Mouse (Mus musculus): ENCODE data around the gene Adgrb3. TPM values are rescaled to one million over a fixed set of nuclear protein-coding genes. Genes with fewer than 3 reads are reported as not detected.

Adgrb3 gene
- polyA plus RNA-seq, 1 experiment from 2014 or later, result 0.43 TPM

DNA sequence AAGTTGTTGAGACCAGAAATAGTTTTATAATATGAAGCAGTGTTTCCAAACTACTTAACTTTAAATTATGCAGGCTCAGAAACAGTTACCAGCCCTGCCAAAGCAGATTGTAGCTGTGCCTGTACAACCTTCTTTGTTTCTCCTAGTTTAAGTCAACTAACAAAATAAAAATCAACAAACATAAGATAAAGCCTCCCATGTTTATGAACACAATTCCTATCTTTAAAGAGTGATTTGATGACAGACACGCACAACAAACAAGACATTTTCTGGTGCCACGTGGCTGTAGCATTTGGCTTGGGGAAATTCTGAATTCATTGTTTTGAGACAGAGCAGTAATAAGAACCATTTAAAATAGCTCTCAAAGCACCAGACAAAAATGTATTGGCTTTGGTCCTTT, 60.5 kb downstream of the Adgrb3 start:
- no peaks in the 10 kb centered on the region for H3K4me1 ChIP-seq (replicated peaks; ENCODE audit: control insufficient read depth, insufficient read depth, low read length)
- no peak overlapping the region for H3K27ac ChIP-seq (ENCODE audit: low read depth, low read length)
- no peaks in the 10 kb centered on the region for H3K9me3 ChIP-seq (ENCODE audit: control insufficient read depth, low read length)
- ATAC-seq (replicated peaks; ENCODE audit: low FRiP score) (no peak), DNase-seq (ENCODE audit: low spot score) (no peak)
- WGBS, result 82% methylated on average over 2 of the region's 2 CpGs
- no peaks in the 10 kb centered on the region for H3K36me3 ChIP-seq (ENCODE audit: control insufficient read depth, insufficient read depth, low read length)
- no peak overlapping the region for H3K4me3 ChIP-seq (ENCODE audit: low read depth, low read length)
- H3K4me2 ChIP-seq, result no peak overlapping the region
- H3K27me3 ChIP-seq (replicated peaks; ENCODE audit: control insufficient read depth, insufficient read depth, low read length), result no peaks in the 10 kb centered on the region
- no peak overlapping the region for H3K9ac ChIP-seq (ENCODE audit: low read depth, low read length)

DNA sequence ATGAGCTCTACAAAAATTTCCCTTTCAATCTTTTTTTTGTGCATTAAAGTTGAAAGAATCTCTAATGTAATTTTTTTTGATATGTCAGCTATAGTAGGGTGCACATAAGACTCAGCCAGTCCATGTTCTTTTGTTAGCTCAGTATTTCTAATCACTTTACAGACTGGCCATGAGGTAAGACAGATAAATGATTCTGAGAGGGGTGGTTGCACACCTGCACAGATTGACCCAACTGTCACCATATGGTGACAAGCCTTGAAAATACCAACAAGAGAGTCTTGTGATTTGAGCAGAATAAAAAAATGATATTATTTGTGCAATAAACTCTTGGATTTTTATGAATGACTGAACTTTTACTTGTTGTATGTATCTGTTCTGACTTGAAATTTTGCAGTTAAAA, 74.2 kb downstream of the Adgrb3 start:
- Histone ChIP-seq H3K9ac (ENCODE audit: low read depth, low read length) (no peak overlapping the region), H3K9me3 (ENCODE audit: control insufficient read depth, low read length) (no peaks in the 10 kb centered on the region), H3K4me2 (no peak overlapping the region), H3K36me3 (ENCODE audit: control insufficient read depth, insufficient read depth, low read length) (no peaks in the 10 kb centered on the region), H3K4me3 (ENCODE audit: low read depth, low read length) (no peak overlapping the region), H3K4me1 (replicated peaks; ENCODE audit: control insufficient read depth, insufficient read depth, low read length) (no peaks in the 10 kb centered on the region), H3K27ac (ENCODE audit: low read depth, low read length) (no peak overlapping the region), H3K27me3 (replicated peaks; ENCODE audit: control insufficient read depth, insufficient read depth, low read length) (no peaks in the 10 kb centered on the region)
- DNase-seq (ENCODE audit: low spot score) (no peak), ATAC-seq (replicated peaks; ENCODE audit: low FRiP score) (no peak)

DNA sequence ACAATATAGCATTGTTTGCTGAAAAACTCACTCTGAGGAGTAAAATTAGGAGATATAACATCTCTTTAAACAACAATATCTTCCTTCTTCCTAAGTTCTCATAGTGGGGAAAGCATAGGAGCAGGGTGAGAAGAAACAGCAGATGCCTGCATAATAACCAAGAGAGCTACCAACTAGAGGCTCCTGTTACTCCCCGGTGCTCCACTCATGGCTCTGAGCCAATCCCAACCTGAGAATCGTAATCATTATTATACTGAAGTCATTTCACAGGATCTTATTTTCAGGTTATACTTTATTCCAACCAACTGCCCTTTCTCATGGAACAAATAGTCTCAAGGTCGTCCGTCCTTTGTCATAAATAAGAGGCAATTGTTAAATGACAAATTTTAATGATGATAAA, 75.0 kb downstream of the Adgrb3 start:
- DNase-seq (ENCODE audit: low spot score) (no peak), ATAC-seq (replicated peaks; ENCODE audit: low FRiP score) (no peak)
- Histone ChIP-seq H3K4me2 (no peak overlapping the region), H3K27ac (ENCODE audit: low read depth, low read length) (no peak overlapping the region), H3K9me3 (ENCODE audit: control insufficient read depth, low read length) (no peaks in the 10 kb centered on the region), H3K4me3 (ENCODE audit: low read depth, low read length) (no peak overlapping the region), H3K4me1 (replicated peaks; ENCODE audit: control insufficient read depth, insufficient read depth, low read length) (no peaks in the 10 kb centered on the region), H3K27me3 (replicated peaks; ENCODE audit: control insufficient read depth, insufficient read depth, low read length) (no peaks in the 10 kb centered on the region), H3K36me3 (ENCODE audit: control insufficient read depth, insufficient read depth, low read length) (no peaks in the 10 kb centered on the region), H3K9ac (ENCODE audit: low read depth, low read length) (no peak overlapping the region)
- WGBS, result 75% methylated on average over 4 of the region's 4 CpGs

DNA sequence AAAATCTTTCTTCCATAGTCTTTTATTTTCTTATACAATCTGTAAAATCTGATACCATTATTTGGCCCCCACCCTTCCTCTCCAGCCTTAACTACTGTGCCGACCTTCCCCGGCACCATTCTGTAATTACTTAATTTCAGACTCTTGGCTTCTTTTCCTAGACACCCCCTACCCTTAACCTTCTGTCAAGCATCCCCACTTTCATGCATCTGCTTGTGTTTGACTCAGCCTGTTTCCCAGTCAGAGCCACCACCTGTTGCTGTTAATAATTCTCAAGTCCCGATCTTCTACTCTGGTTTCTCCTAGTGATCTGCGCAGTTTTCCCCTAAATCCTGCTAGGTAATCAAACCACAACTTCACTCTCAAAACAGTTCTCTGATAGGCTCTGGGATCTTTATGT, 83.9 kb downstream of the Adgrb3 start:
- Histone ChIP-seq H3K4me2 (no peak overlapping the region), H3K9me3 (ENCODE audit: control insufficient read depth, low read length) (no peaks in the 10 kb centered on the region), H3K9ac (ENCODE audit: low read depth, low read length) (no peak overlapping the region), H3K36me3 (ENCODE audit: control insufficient read depth, insufficient read depth, low read length) (no peaks in the 10 kb centered on the region), H3K27me3 (replicated peaks; ENCODE audit: control insufficient read depth, insufficient read depth, low read length) (no peaks in the 10 kb centered on the region), H3K4me1 (replicated peaks; ENCODE audit: control insufficient read depth, insufficient read depth, low read length) (no peaks in the 10 kb centered on the region), H3K27ac (ENCODE audit: low read depth, low read length) (no peak overlapping the region), H3K4me3 (ENCODE audit: low read depth, low read length) (no peak overlapping the region)
- DNase-seq (ENCODE audit: low spot score) (no peak), ATAC-seq (replicated peaks; ENCODE audit: low FRiP score) (no peak)
- WGBS, result 88% methylated on average over 4 of the region's 4 CpGs

DNA sequence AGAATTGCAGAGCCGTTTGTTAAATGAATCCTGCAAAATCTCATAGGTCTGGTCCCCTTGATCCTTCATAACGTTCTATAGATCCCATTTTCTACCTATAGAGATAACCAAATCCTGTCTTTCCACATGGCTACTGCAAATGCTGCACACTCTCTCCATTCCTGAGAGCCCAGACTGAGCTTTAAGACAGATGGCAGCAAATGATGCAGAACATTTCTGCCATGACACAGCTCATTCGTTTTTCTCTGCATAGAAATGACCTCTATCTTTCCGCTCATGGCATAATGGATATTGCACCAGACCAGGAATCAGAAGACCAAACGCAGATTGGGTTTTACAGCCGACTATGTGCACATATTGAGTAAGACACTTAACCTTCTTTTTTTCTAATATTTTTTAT, 84.8 kb downstream of the Adgrb3 start:
- WGBS, result 74% methylated on average over 6 of the region's 6 CpGs
- DNase-seq (ENCODE audit: low spot score) (no peak), ATAC-seq (replicated peaks; ENCODE audit: low FRiP score) (no peak)
- H3K9ac ChIP-seq (ENCODE audit: low read depth, low read length), result no peak overlapping the region
- no peak overlapping the region for H3K4me2 ChIP-seq
- no peaks in the 10 kb centered on the region for H3K9me3 ChIP-seq (ENCODE audit: control insufficient read depth, low read length)
- no peak overlapping the region for H3K4me3 ChIP-seq (ENCODE audit: low read depth, low read length)
- no peak overlapping the region for H3K27ac ChIP-seq (ENCODE audit: low read depth, low read length)
- no peaks in the 10 kb centered on the region for H3K4me1 ChIP-seq (replicated peaks; ENCODE audit: control insufficient read depth, insufficient read depth, low read length)
- no peaks in the 10 kb centered on the region for H3K27me3 ChIP-seq (replicated peaks; ENCODE audit: control insufficient read depth, insufficient read depth, low read length)
- no peaks in the 10 kb centered on the region for H3K36me3 ChIP-seq (ENCODE audit: control insufficient read depth, insufficient read depth, low read length)

GRCm38 (mm10) chr1:25729844-25730243, 99.7 kb downstream of the Adgrb3 start:
- H3K27ac ChIP-seq (ENCODE audit: low read depth, low read length), result no peak overlapping the region
- no peak for ATAC-seq (replicated peaks; ENCODE audit: low FRiP score)
- no peaks in the 10 kb centered on the region for H3K27me3 ChIP-seq (replicated peaks; ENCODE audit: control insufficient read depth, insufficient read depth, low read length)
- DNase-seq (ENCODE audit: low spot score), result no peak
- WGBS, result 87% methylated on average over 5 of the region's 5 CpGs
- H3K4me2 ChIP-seq, result no peak overlapping the region
- H3K9ac ChIP-seq (ENCODE audit: low read depth, low read length), result no peak overlapping the region
- H3K4me3 ChIP-seq (ENCODE audit: low read depth, low read length), result no peak overlapping the region
- H3K4me1 ChIP-seq (replicated peaks; ENCODE audit: control insufficient read depth, insufficient read depth, low read length), result no peaks in the 10 kb centered on the region
- H3K9me3 ChIP-seq (ENCODE audit: control insufficient read depth, low read length), result no peaks in the 10 kb centered on the region
- no peaks in the 10 kb centered on the region for H3K36me3 ChIP-seq (ENCODE audit: control insufficient read depth, insufficient read depth, low read length)

GRCm38 (mm10) chr1:25711474-25711873, 118.0 kb downstream of the Adgrb3 start:
- no peak overlapping the region for H3K9ac ChIP-seq (ENCODE audit: low read depth, low read length)
- H3K4me3 ChIP-seq (ENCODE audit: low read depth, low read length), result no peak overlapping the region
- H3K4me1 ChIP-seq (replicated peaks; ENCODE audit: control insufficient read depth, insufficient read depth, low read length), result no peaks in the 10 kb centered on the region
- ATAC-seq (replicated peaks; ENCODE audit: low FRiP score) (no peak), DNase-seq (ENCODE audit: low spot score) (no peak)
- 53% methylated on average over 1 of the region's 1 CpGs for WGBS
- H3K4me2 ChIP-seq, result no peak overlapping the region
- no peaks in the 10 kb centered on the region for H3K36me3 ChIP-seq (ENCODE audit: control insufficient read depth, insufficient read depth, low read length)
- no peaks in the 10 kb centered on the region for H3K27me3 ChIP-seq (replicated peaks; ENCODE audit: control insufficient read depth, insufficient read depth, low read length)
- no peak overlapping the region for H3K27ac ChIP-seq (ENCODE audit: low read depth, low read length)
- no peaks in the 10 kb centered on the region for H3K9me3 ChIP-seq (ENCODE audit: control insufficient read depth, low read length)

DNA sequence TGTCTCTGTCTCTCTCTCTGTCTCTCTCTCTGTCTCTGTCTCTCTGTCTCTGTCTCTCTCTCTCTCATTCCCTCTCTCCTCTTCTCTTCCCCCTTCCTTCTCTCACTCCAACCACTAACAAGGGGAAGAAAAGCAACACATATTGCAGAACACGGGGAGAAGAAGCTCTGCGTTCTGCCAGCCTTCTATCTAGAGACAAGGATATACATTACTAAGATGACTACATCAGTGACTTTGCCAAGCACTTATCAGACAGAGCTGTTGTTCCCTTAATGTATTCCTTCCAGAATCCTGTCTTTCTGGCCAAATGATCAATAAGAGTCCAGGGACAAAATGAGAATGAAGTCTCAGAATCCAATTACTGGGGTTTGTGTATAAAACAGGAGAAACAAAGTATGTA, 123.2 kb downstream of the Adgrb3 start:
- WGBS, result 84% methylated on average over 2 of the region's 2 CpGs
- Histone ChIP-seq H3K27me3 (replicated peaks; ENCODE audit: control insufficient read depth, insufficient read depth, low read length) (no peaks in the 10 kb centered on the region), H3K4me3 (ENCODE audit: low read depth, low read length) (no peak overlapping the region), H3K9ac (ENCODE audit: low read depth, low read length) (no peak overlapping the region), H3K36me3 (ENCODE audit: control insufficient read depth, insufficient read depth, low read length) (no peaks in the 10 kb centered on the region), H3K4me2 (no peak overlapping the region), H3K4me1 (replicated peaks; ENCODE audit: control insufficient read depth, insufficient read depth, low read length) (no peaks in the 10 kb centered on the region), H3K9me3 (ENCODE audit: control insufficient read depth, low read length) (no peaks in the 10 kb centered on the region), H3K27ac (ENCODE audit: low read depth, low read length) (no peak overlapping the region)
- DNase-seq (ENCODE audit: low spot score), result no peak
- ATAC-seq (replicated peaks; ENCODE audit: low FRiP score), result no peak

DNA sequence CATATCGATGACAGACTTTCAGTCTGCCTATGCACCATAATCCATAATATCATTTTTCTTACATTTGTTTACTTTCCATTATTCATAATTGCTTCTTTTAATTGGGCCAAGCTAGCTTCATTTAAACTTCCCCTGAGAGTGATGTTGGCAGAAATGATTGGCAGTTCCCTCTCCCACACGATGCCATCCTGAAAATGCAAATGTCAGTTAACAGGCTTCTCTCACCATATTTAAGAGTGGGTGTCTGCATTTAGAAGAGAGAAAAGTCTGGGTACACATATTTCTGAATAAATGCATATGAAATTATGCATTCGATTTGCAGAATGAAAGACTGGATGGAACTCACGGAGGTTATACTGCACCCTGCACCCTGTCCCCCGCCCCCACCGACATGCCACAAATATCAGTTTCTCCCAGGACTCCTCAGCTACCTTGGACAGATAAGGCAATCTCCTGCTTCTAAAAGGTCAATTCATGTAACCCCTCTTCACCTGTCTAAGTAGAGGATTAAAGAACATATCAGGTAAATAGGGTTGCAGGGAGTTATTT, 130.7 kb downstream of the Adgrb3 start:
- no peak overlapping the region for H3K27ac ChIP-seq (ENCODE audit: low read depth, low read length)
- no peaks in the 10 kb centered on the region for H3K36me3 ChIP-seq (ENCODE audit: control insufficient read depth, insufficient read depth, low read length)
- no peaks in the 10 kb centered on the region for H3K27me3 ChIP-seq (replicated peaks; ENCODE audit: control insufficient read depth, insufficient read depth, low read length)
- ATAC-seq (replicated peaks; ENCODE audit: low FRiP score), result no peak
- no peak overlapping the region for H3K9ac ChIP-seq (ENCODE audit: low read depth, low read length)
- no peaks in the 10 kb centered on the region for H3K9me3 ChIP-seq (ENCODE audit: control insufficient read depth, low read length)
- H3K4me1 ChIP-seq (replicated peaks; ENCODE audit: control insufficient read depth, insufficient read depth, low read length), result no peaks in the 10 kb centered on the region
- 76% methylated on average over 6 of the region's 6 CpGs for WGBS
- no peak overlapping the region for H3K4me3 ChIP-seq (ENCODE audit: low read depth, low read length)
- no peak overlapping the region for H3K4me2 ChIP-seq
- DNase-seq (ENCODE audit: low spot score), result no peak

Measured in liver, embryonic 11.5 days (tissue).